Mouse (Mus musculus) heart, postnatal 0 days (tissue): ENCODE measurements around the gene Nxnl1. TPM values are rescaled to one million over a fixed set of nuclear protein-coding genes. Genes with fewer than 3 reads are reported as not detected.

Experiments used
- ATAC-seq: fragments of 200-750 bp; cut with Nextera tagmentation; 2 replicates; pipeline ENCODE4 v1.8.0; 2017; ENCODE audit warnings: low read depth, moderate number of reproducible peaks, moderate library complexity; ENCODE audit not compliant: insufficient read depth
- DNase-seq: peaks from one replicate; pipeline ENCODE4 v3.0.0-alpha.2; 2016; ENCODE audit warnings: low spot score
- H3K27ac ChIP-seq: fragments of 300-500 bp; sonication (generic); 2 replicates; pipeline ENCODE4 v1.5.1; 2014; ENCODE audit warnings: low read depth, mild to moderate bottlenecking
- H3K27me3 ChIP-seq: fragments of 300-500 bp; sonication (generic); 2 replicates; pipeline ENCODE4 v1.6.1; 2014; ENCODE audit warnings: low read length, mixed read lengths; ENCODE audit not compliant: control insufficient read depth, insufficient read depth
- H3K36me3 ChIP-seq: fragments of 300-500 bp; sonication (generic); replicated peaks from 2 replicates; pipeline ENCODE4 v1.6.1; 2014; ENCODE audit warnings: low read length, mixed read lengths; ENCODE audit not compliant: control insufficient read depth, insufficient read depth
- H3K4me1 ChIP-seq: fragments of 300-500 bp; sonication (generic); 2 replicates; pipeline ENCODE4 v1.6.1; 2014; ENCODE audit warnings: antibody characterized with exemption; ENCODE audit not compliant: control insufficient read depth, insufficient read depth
- H3K4me2 ChIP-seq: fragments of 300-500 bp; sonication (generic); 2 replicates; pipeline ENCODE4 v1.6.1; 2014; ENCODE audit warnings: low read depth, mild to moderate bottlenecking, low read length, moderate library complexity
- H3K4me3 ChIP-seq: fragments of 300-500 bp; sonication (generic); 2 replicates; pipeline ENCODE4 v1.5.1; 2014; ENCODE audit warnings: low read depth, low read length
- H3K9ac ChIP-seq: fragments of 300-500 bp; sonication (generic); replicated peaks from 2 replicates; pipeline ENCODE4 v1.6.1; 2014; ENCODE audit warnings: low read depth, low read length, mixed read lengths
- H3K9me3 ChIP-seq: fragments of 300-500 bp; sonication (generic); replicated peaks from 2 replicates; pipeline ENCODE4 v1.6.1; 2016; ENCODE audit warnings: low read length; ENCODE audit not compliant: control insufficient read depth
- CTCF ChIP-seq: IDR thresholded peaks from 2 replicates; pipeline ENCODE4 v1.5.1; 2016; ENCODE audit warnings: antibody characterized with exemption, control low read depth, low read depth
- EP300 ChIP-seq: IDR thresholded peaks from 2 replicates; pipeline ENCODE4 v1.6.1; 2016; ENCODE audit warnings: antibody characterized with exemption, low read depth
- WGBS: fragments of 180-500 bp; shearing (Covaris S2); extraction: QIAGEN DNeasy Blood & Tissue Kit; methylation state at CpG from one replicate; pipeline ENCODE4 v1.1.7; 2014; 5-methylcytosine and 5-hydroxymethylcytosine counted together
- polyA plus RNA-seq: library from polyadenylated mRNA; unstranded; fragments of >200 nt; fragmentation: Nextera tagmentation; extraction: Ambion mirVana; gene quantifications from 2 replicates; pipeline ENCODE4 v1.2.1, GENCODE M21; 2015
- total RNA-seq: library from RNA; depleted of rRNA; stranded (reverse); fragments of >200 nt; gene quantifications from 2 replicates; pipeline ENCODE4 v1.2.3, GENCODE M21; 2014; ENCODE audit warnings: low replicate concordance

Nxnl1 gene
- total and polyA plus RNA-seq, 2 experiments from 2014 or later, result 0.12 TPM; not detected in 1

GRCm38 (mm10) chr8:71602666-71603334 is 36.4 kb upstream of the Nxnl1 start:
- peak; percentile 80 for ATAC-seq
- H3K4me3 ChIP-seq, result peak overlapping the region; percentile 30
- H3K36me3 ChIP-seq, result no peaks in the 10 kb centered on the region
- H3K27me3 ChIP-seq, result peaks cover 30% of the 10 kb centered on the region
- DNase-seq, result peak; percentile 58
- H3K4me2 ChIP-seq, result peak overlapping the region; percentile 47
- no peak overlapping the region for H3K27ac ChIP-seq
- WGBS, result 3% methylated on average over 32 of the region's 32 CpGs
- no peak overlapping the region for H3K9ac ChIP-seq
- H3K9me3 ChIP-seq, result no peaks in the 10 kb centered on the region
- TF ChIP-seq CTCF (no peak), EP300 (no peak)
- 0 out of 2 replicates have a peak, but pooled peaks cover 9% of the 10 kb centered on the region for H3K4me1 ChIP-seq

GRCm38 (mm10) chr8:71601939-71602665 is 35.7 kb upstream of the Nxnl1 start:
- TF ChIP-seq CTCF (no peak), EP300 (no peak)
- Histone ChIP-seq H3K4me1 (0 out of 2 replicates have a peak, but pooled peaks cover 9% of the 10 kb centered on the region), H3K4me2 (peak overlapping the region; percentile 47), H3K9ac (no peak overlapping the region), H3K27ac (no peak overlapping the region), H3K9me3 (no peaks in the 10 kb centered on the region), H3K27me3 (peaks cover 30% of the 10 kb centered on the region), H3K4me3 (peak overlapping the region; percentile 30), H3K36me3 (no peaks in the 10 kb centered on the region)
- ATAC-seq (peak; percentile 19; the same call in 1 of the 2 replicates), DNase-seq (no peak)
- whole genome bisulfite sequencing, result 4% methylated on average over 53 of the region's 65 CpGs

- no peak overlapping the region for H3K9ac ChIP-seq
- DNase-seq (no peak), ATAC-seq (no peak)
- no peak overlapping the region for H3K4me2 ChIP-seq
- 93% methylated on average over 5 of the region's 5 CpGs for WGBS
- H3K36me3 ChIP-seq, result no peaks in the 10 kb centered on the region
- TF ChIP-seq CTCF, result no peak
- TF ChIP-seq EP300, result no peak
- peaks cover 30% of the 10 kb centered on the region for H3K27me3 ChIP-seq
- H3K4me3 ChIP-seq, result no peak overlapping the region
- 0 out of 2 replicates have a peak, but pooled peaks cover 9% of the 10 kb centered on the region for H3K4me1 ChIP-seq
- no peak overlapping the region for H3K27ac ChIP-seq
- no peaks in the 10 kb centered on the region for H3K9me3 ChIP-seq
These were observed 32.4 kb upstream of the Nxnl1 start for GRCm38 (mm10) chr8:71598841-71599240.

- Histone ChIP-seq H3K9ac (no peak overlapping the region), H3K4me2 (no peak overlapping the region), H3K36me3 (no peaks in the 10 kb centered on the region), H3K4me1 (peaks cover 11% of the 10 kb centered on the region; the same call in 1 of the 2 replicates), H3K27ac (no peak overlapping the region), H3K4me3 (no peak overlapping the region), H3K9me3 (no peaks in the 10 kb centered on the region), H3K27me3 (peaks cover 27% of the 10 kb centered on the region)
- ATAC-seq (no peak), DNase-seq (no peak)
- TF ChIP-seq CTCF (no peak), EP300 (no peak)
These were observed 32.0 kb upstream of the Nxnl1 start for GRCm38 (mm10) chr8:71598375-71598774.

GRCm38 (mm10) chr8:71597451-71597850 is 31.1 kb upstream of the Nxnl1 start, which contains the start of gene Fam129c:
Fam129c (plus strand) TSS chr8:71597648.
- no peak for ATAC-seq
- Histone ChIP-seq H3K9me3 (no peaks in the 10 kb centered on the region), H3K4me2 (no peak within 1 kb of the TSS), H3K36me3 (no peaks in the 10 kb centered on the region), H3K27me3 (peaks cover 19% of the 10 kb centered on the region), H3K9ac (no peak within 1 kb of the TSS), H3K4me1 (peaks cover 14% of the 10 kb centered on the region), H3K4me3 (no peak within 1 kb of the TSS), H3K27ac (no peak within 1 kb of the TSS)
- 82% methylated on average over 3 of the region's 3 CpGs for WGBS
- DNase-seq, result no peak
- no peak for TF ChIP-seq CTCF
- no peak for TF ChIP-seq EP300
